Mouse (Mus musculus) forebrain, embryonic 12.5 days (tissue): Measurements from ENCODE around the gene Gss. TPM values are rescaled to one million over a fixed set of nuclear protein-coding genes. Genes with fewer than 3 reads are reported as not detected.

Experiments
- ATAC-seq: fragments of 200-750 bp; cut with Nextera tagmentation; 2 replicates; pipeline ENCODE4 v1.8.0; 2017; ENCODE audit warnings: moderate TSS enrichment; ENCODE audit not compliant: low FRiP score
- H3K27ac ChIP-seq: fragments of 300-500 bp; sonication (generic); 2 replicates; pipeline ENCODE4 v1.5.1; 2016; ENCODE audit warnings: mild to moderate bottlenecking
- H3K27me3 ChIP-seq: fragments of 300-500 bp; sonication (generic); 2 replicates; pipeline ENCODE4 v1.6.1; 2016; ENCODE audit warnings: mild to moderate bottlenecking
- H3K36me3 ChIP-seq: fragments of 300-500 bp; sonication (generic); replicated peaks from 2 replicates; pipeline ENCODE4 v1.6.1; 2016; ENCODE audit warnings: mild to moderate bottlenecking
- H3K4me1 ChIP-seq: fragments of 300-500 bp; sonication (generic); 2 replicates; pipeline ENCODE4 v1.6.1; 2016
- H3K4me2 ChIP-seq: fragments of 300-500 bp; sonication (generic); 2 replicates; pipeline ENCODE4 v1.6.1; 2016; ENCODE audit warnings: mild to moderate bottlenecking, moderate library complexity
- H3K4me3 ChIP-seq: fragments of 300-500 bp; sonication (generic); replicated peaks from 2 replicates; pipeline ENCODE4 v1.5.1; 2016; ENCODE audit warnings: mild to moderate bottlenecking
- H3K9ac ChIP-seq: fragments of 300-500 bp; sonication (generic); 2 replicates; pipeline ENCODE4 v1.6.1; 2016; ENCODE audit warnings: mild to moderate bottlenecking
- H3K9me3 ChIP-seq: fragments of 300-500 bp; sonication (generic); 2 replicates; pipeline ENCODE4 v1.6.1; 2016
- whole genome bisulfite sequencing: fragments of 180-500 bp; shearing (Covaris S2); methylation state at CpG from one replicate; pipeline ENCODE4 v1.1.7; 2016; 5-methylcytosine and 5-hydroxymethylcytosine counted together
- polyA plus RNA-seq: library from polyadenylated mRNA; unstranded; fragments of >200 nt; fragmentation: Nextera tagmentation; extraction: Ambion mirVana; gene quantifications from 2 replicates; pipeline ENCODE4 v1.2.1, GENCODE M21; 2016

Gene Gss
- 16.6 and 20.0 TPM in 2 replicates for polyA plus RNA-seq

- peak; percentile 92 for ATAC-seq
- H3K27ac ChIP-seq, result peak within 1 kb of the TSS; percentile 82
Measured at GRCm38 (mm10) chr2:155592137-155592853, at the start of gene Gss. Gene Gss, minus strand, starts transcription at chr2:155592810.

GRCm38 (mm10) chr2:155641540-155642472 lies 49.2 kb upstream of the Gss start:
- Histone ChIP-seq H3K36me3 (peaks cover 94% of the 10 kb centered on the region), H3K4me1 (peaks cover 4% of the 10 kb centered on the region; the same call in 1 of the 2 replicates), H3K9ac (no peak overlapping the region), H3K4me3 (no peak overlapping the region), H3K9me3 (no peaks in the 10 kb centered on the region), H3K4me2 (no peak overlapping the region), H3K27me3 (no peaks in the 10 kb centered on the region), H3K27ac (0 out of 2 replicates have a peak overlapping the region, but pooled peaks have one; percentile 36)
- ATAC-seq, result no peak
- 82% methylated on average over 18 of the region's 18 CpGs for WGBS

More at GRCm38 (mm10) chr2:155592137-155592853, at the start of gene Gss:
- no peaks in the 10 kb centered on the region for H3K36me3 ChIP-seq
- H3K4me3 ChIP-seq, result peak within 1 kb of the TSS; percentile 60
- peaks cover 9% of the 10 kb centered on the region for H3K4me1 ChIP-seq
- under 1% methylated on average over 53 of the region's 53 CpGs for WGBS
- peaks cover 11% of the 10 kb centered on the region; the same call in 1 of the 2 replicates for H3K27me3 ChIP-seq
- peak within 1 kb of the TSS; percentile 61 for H3K9ac ChIP-seq
- H3K9me3 ChIP-seq, result no peaks in the 10 kb centered on the region
- H3K4me2 ChIP-seq, result peak within 1 kb of the TSS; percentile 77

- Histone ChIP-seq H3K27ac (no peak overlapping the region), H3K4me1 (peaks cover 4% of the 10 kb centered on the region; the same call in 1 of the 2 replicates), H3K4me2 (no peak overlapping the region), H3K9ac (no peak overlapping the region), H3K4me3 (no peak overlapping the region), H3K9me3 (no peaks in the 10 kb centered on the region), H3K36me3 (peaks cover 95% of the 10 kb centered on the region), H3K27me3 (no peaks in the 10 kb centered on the region)
- 90% methylated on average over 6 of the region's 6 CpGs for whole genome bisulfite sequencing
- ATAC-seq, result no peak
Measured at GRCm38 (mm10) chr2:155640656-155641055, 48.0 kb upstream of the Gss start.

- WGBS, result 96% methylated on average over 4 of the region's 4 CpGs
- ATAC-seq, result no peak
- Histone ChIP-seq H3K4me1 (peaks cover 4% of the 10 kb centered on the region; the same call in 1 of the 2 replicates), H3K36me3 (peaks cover 96% of the 10 kb centered on the region), H3K27me3 (peaks cover 17% of the 10 kb centered on the region), H3K9me3 (no peaks in the 10 kb centered on the region), H3K27ac (no peak overlapping the region), H3K9ac (no peak overlapping the region), H3K4me2 (no peak overlapping the region), H3K4me3 (no peak overlapping the region)
Measured at GRCm38 (mm10) chr2:155637411-155637810, 44.8 kb upstream of the Gss start.

- H3K27ac ChIP-seq, result no peak overlapping the region
- peaks cover 96% of the 10 kb centered on the region for H3K36me3 ChIP-seq
- ATAC-seq, result no peak
- no peak overlapping the region for H3K9ac ChIP-seq
- no peak overlapping the region for H3K4me2 ChIP-seq
- H3K9me3 ChIP-seq, result no peaks in the 10 kb centered on the region
- H3K27me3 ChIP-seq, result peaks cover 22% of the 10 kb centered on the region
- peaks cover 4% of the 10 kb centered on the region; the same call in 1 of the 2 replicates for H3K4me1 ChIP-seq
- no peak overlapping the region for H3K4me3 ChIP-seq
Measured at GRCm38 (mm10) chr2:155636881-155637280, 44.3 kb upstream of the Gss start.

GRCm38 (mm10) chr2:155635961-155636360 lies 43.4 kb upstream of the Gss start:
- Histone ChIP-seq H3K9ac (no peak overlapping the region), H3K4me2 (no peak overlapping the region), H3K4me3 (no peak overlapping the region), H3K27ac (no peak overlapping the region), H3K9me3 (no peaks in the 10 kb centered on the region), H3K4me1 (peaks cover 9% of the 10 kb centered on the region), H3K27me3 (peaks cover 32% of the 10 kb centered on the region), H3K36me3 (peaks cover 94% of the 10 kb centered on the region)
- WGBS, result 94% methylated on average over 8 of the region's 8 CpGs
- no peak for ATAC-seq

- Histone ChIP-seq H3K9ac (no peak overlapping the region), H3K4me2 (no peak overlapping the region), H3K27me3 (peaks cover 46% of the 10 kb centered on the region), H3K36me3 (peaks cover 80% of the 10 kb centered on the region), H3K27ac (no peak overlapping the region), H3K9me3 (no peaks in the 10 kb centered on the region), H3K4me1 (peaks cover 20% of the 10 kb centered on the region), H3K4me3 (no peak overlapping the region)
- WGBS, result 93% methylated on average over 8 of the region's 8 CpGs
- ATAC-seq, result no peak
Measured at GRCm38 (mm10) chr2:155634562-155634961, 42.0 kb upstream of the Gss start.

- no peak overlapping the region for H3K27ac ChIP-seq
- H3K4me3 ChIP-seq, result no peak overlapping the region
- peaks cover 26% of the 10 kb centered on the region for H3K4me1 ChIP-seq
- WGBS, result 92% methylated on average over 9 of the region's 9 CpGs
- no peak for ATAC-seq
- H3K4me2 ChIP-seq, result no peak overlapping the region
- H3K9me3 ChIP-seq, result no peaks in the 10 kb centered on the region
- peaks cover 72% of the 10 kb centered on the region for H3K36me3 ChIP-seq
- H3K27me3 ChIP-seq, result peaks cover 54% of the 10 kb centered on the region
- H3K9ac ChIP-seq, result no peak overlapping the region
Measured at GRCm38 (mm10) chr2:155633731-155634130, 41.1 kb upstream of the Gss start.

- Histone ChIP-seq H3K27ac (no peak overlapping the region), H3K4me1 (peaks cover 26% of the 10 kb centered on the region), H3K4me2 (no peak overlapping the region), H3K36me3 (peaks cover 69% of the 10 kb centered on the region), H3K27me3 (peaks cover 60% of the 10 kb centered on the region), H3K9me3 (no peaks in the 10 kb centered on the region), H3K9ac (no peak overlapping the region), H3K4me3 (no peak overlapping the region)
- ATAC-seq, result no peak
- WGBS, result 65% methylated on average over 19 of the region's 19 CpGs
Measured at GRCm38 (mm10) chr2:155633121-155633520, 40.5 kb upstream of the Gss start.

GRCm38 (mm10) chr2:155632138-155632936 lies 39.7 kb upstream of the Gss start:
- H3K36me3 ChIP-seq, result peaks cover 62% of the 10 kb centered on the region
- no peak overlapping the region for H3K27ac ChIP-seq
- no peaks in the 10 kb centered on the region for H3K9me3 ChIP-seq
- peaks cover 68% of the 10 kb centered on the region for H3K27me3 ChIP-seq
- WGBS, result 65% methylated on average over 30 of the region's 30 CpGs
- no peak for ATAC-seq
- H3K4me3 ChIP-seq, result no peak overlapping the region
- H3K4me2 ChIP-seq, result no peak overlapping the region
- H3K4me1 ChIP-seq, result peaks cover 26% of the 10 kb centered on the region
- no peak overlapping the region for H3K9ac ChIP-seq

- H3K27me3 ChIP-seq, result peaks cover 81% of the 10 kb centered on the region
- H3K9me3 ChIP-seq, result no peaks in the 10 kb centered on the region
- no peak overlapping the region for H3K27ac ChIP-seq
- peaks cover 31% of the 10 kb centered on the region for H3K4me1 ChIP-seq
- no peak for ATAC-seq
- H3K4me3 ChIP-seq, result no peak overlapping the region
- H3K36me3 ChIP-seq, result peaks cover 46% of the 10 kb centered on the region
- WGBS, result 18% methylated on average over 43 of the region's 43 CpGs
- peak overlapping the region; percentile 5 for H3K9ac ChIP-seq
- 0 out of 2 replicates have a peak overlapping the region, but pooled peaks have one; percentile 13 for H3K4me2 ChIP-seq
Measured at GRCm38 (mm10) chr2:155630590-155631416, 38.2 kb upstream of the Gss start.
